Mouse (Mus musculus) lung, adult 18-20 months (tissue): Measurements from ENCODE around the gene Abi2.

Experiments
- DNase-seq, 2 experiments: peaks; one replicate each; pipeline ENCODE4 v3.0.0; 2022; ENCODE audit warnings: mixed read lengths in 2 of 2

The Abi2 gene

GRCm38 (mm10) chr1:60489660-60490059, 80.2 kb downstream of the Abi2 start:
- DNase-seq, result no peak

DNA sequence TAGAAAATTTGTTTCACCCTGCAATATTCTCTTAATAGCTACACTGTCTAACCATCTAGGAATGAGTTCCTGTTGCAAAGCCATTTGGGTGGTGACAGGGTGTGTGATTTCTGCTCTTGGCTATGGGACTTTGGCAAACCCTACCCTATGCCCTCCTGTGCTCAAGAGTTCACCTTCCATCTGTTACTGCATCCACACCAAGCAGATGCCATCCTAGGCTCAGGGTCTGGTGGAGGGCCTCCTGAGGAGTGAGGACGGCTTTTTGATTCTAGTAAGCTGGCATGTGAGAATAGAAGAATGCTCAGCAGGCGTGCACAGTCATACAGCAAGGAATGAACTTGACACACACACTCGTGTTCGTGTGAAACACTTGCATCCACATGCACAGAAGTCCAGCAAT, 81.1 kb downstream of the Abi2 start:
- no peak for DNase-seq

DNA sequence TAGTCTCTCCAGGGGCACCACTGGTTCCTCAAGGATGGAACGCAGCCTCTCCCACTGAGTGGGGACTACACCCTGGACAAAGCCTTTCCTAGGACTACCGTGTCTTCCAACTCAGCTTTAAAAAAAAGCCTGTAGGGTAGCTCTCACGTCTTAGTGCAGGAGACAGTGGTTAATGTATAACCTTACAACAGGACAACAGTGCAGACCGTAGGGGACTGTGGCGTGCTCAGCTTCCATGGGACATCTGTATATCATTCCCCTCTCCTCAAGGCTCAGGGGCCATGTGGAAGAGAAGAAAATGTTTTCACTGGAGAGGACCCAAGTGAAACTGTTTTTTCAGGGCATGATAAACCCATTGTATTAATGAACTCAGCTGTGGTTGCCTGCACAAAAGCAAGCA, 83.0 kb downstream of the Abi2 start:
- no peak for DNase-seq

- DNase-seq, result no peak
These were observed 84.0 kb downstream of the Abi2 start for GRCm38 (mm10) chr1:60493421-60493820.

GRCm38 (mm10) chr1:60503456-60503855, 94.0 kb downstream of the Abi2 start:
- DNase-seq, result no peak

GRCm38 (mm10) chr1:60510584-60510983, 101.2 kb downstream of the Abi2 start:
- DNase-seq, result no peak

- no peak for DNase-seq
These were observed 120.7 kb downstream of the Abi2 start for GRCm38 (mm10) chr1:60530107-60530506.

DNA sequence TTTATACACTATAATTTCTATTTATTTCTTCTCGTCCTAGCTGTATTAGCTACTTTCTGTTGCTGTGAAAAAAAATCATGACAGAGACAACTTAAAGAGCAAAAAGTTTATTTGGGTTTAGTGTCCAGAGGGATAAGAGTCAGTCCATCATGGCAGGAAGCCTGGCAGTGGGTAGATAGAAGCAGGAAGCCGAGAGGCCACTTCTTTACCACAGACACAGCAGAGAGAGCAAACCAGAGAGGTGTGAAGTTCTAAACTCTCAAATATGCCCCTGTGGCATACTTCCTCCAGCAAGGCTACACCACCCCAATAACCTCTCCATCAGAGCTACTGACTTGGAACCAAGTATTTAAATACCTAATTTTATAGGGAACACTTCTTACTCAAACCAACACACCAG, 121.2 kb downstream of the Abi2 start:
- DNase-seq, result no peak
